Mouse (Mus musculus): ENCODE measurements around the gene Polr3a. TPM values are rescaled to one million over a fixed set of nuclear protein-coding genes. Genes with fewer than 3 reads are reported as not detected.
"Not testable (repeated sequence)": the region's sequence is repeated elsewhere in the genome, so short reads cannot be mapped to it uniquely, and the experiment has no call there.

Gene Polr3a
- total RNA-seq, 2 experiments from 2014 or later: 11.6 to 46.0 TPM

DNA sequence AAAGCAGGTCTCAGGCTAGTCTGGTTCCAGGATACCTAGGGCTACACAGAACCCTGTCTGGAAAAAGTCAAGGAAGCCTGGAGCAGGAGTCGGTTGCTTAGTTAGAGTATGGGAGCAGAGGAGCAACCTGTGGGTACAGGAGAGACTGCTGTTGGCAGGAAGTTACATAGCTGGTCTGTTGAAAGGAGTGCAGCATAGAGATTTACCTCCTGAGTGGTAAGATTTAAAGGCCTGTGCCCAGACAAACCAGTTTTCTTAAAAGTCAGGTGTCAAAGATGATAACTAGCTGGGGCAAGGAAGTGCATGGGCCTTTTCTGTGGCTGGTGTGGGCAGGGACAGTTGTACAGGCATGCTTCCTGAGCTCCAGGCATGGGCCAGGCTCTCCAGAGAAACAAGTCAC lies 10.6 kb upstream of the Polr3a start:
- no peak for ATAC-seq (replicated peaks; ENCODE audit: low FRiP score, low TSS enrichment, poor library complexity, severe bottlenecking)

DNA sequence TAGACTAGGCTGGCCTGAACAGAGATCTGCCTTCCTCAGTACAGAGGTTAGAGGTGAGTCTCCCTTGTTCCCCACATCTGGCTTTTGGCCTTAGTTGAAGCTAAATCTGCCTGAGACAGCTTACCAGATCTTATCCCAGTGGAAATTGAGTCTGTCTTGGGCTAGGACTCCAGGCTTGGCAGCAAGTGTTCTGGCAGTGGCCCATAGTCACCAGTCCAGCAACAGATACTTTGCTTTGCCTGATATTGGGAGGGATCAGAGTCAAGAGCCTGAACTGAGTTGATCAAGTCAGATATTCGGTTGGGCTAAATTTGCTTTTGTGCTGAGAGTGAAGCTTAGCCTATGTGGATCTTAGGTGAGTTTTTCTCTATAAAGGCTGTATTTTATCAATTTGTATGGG lies 9.6 kb upstream of the Polr3a start:
- no peak for ATAC-seq (replicated peaks; ENCODE audit: low FRiP score, low TSS enrichment, poor library complexity, severe bottlenecking)

DNA sequence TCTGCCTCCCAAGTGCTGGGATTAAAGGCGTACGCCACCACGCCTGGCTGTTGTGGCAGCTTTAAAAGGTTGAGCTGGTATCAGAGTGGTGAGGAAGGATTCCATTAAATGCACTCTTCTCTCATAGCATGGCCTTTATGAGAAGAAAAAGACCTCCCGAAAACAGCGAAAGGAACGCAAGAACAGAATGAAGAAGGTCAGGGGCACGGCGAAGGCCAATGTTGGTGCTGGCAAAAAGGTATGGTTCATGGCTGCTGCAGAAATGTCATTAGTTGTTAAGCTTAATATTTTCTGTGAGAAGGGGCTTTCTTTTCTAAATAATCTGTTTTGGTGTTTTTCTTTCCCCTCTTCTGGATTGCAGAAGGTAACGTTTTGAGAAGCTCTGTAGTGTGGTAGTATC lies 6.4 kb upstream of the Polr3a start:
- ATAC-seq (replicated peaks; ENCODE audit: low FRiP score, low TSS enrichment, poor library complexity, severe bottlenecking): no peak

DNA sequence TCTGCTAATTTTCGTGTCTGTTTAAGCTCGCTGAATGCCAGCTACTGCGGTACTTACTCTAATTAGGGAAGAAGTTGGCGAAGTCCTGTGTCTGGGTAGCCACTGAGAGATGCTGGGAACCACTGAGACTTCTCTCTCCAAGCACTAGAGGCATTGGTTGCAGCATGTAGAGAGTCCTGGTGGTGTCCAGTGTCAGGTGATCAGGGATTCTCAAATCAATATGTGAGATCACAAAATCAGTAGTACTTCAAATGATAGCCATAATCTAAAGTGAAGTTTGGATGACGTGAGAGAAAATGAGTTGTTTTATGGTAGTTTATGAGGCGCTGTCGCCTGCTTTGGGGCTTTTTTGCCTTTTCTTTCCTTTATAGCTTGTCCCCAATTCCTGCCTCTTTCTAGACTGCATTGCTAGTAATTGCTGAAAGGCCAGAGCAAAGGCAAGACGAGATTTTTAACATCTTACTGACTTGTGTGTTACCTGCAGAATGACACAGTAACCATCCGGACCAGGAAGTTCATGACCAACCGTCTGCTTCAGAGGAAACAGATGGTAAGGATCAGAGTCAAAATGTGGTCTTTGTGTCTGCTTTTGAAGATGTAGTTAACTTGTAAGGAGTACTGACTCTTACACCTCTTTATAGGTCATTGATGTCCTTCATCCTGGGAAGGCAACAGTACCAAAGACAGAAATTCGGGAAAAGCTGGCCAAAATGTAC lies 4.6 kb upstream of the Polr3a start:
- ATAC-seq (replicated peaks; ENCODE audit: low FRiP score, low TSS enrichment, poor library complexity, severe bottlenecking): no peak

DNA sequence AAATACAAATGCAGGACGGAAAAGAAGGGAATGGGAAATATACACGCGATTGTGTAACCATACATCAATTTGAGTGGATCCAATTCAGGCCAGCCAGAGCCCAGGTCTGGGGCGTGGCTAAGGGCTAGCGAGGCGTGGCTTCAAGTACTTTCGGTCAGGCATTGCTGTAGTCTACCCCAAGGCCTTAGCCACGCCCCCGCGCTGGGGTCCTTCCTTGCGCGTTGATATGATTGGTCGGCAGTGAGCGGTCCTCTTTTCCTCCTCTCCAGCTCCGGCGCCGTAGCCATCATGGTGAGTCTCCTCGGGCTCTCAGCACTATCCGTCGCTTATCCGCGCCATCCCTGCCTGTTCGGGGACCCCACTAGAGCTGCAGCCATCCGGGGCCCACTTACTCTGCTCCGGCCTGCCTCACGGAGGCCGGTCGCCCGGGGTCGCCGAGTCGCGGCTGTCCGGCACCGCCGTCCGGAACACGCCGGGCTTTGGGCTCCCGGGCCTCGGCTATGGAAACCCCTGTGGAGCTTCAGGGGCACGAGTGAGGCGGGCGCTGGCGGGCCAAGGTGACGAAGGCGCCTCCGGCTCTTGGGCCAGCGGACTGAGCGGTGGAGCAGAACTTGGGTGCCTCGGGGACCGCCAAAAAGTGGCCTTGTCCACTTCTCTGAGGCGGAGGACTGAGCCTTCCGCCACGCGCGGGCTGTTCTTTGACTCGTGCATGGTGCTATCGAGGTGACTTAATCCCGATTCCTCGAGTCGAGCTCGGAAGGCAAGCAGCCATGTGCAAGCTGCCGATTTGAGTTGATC lies 3.8 kb upstream of the Polr3a start:
- peak; percentile 81 for ATAC-seq (replicated peaks; ENCODE audit: low FRiP score, low TSS enrichment, poor library complexity, severe bottlenecking)

DNA sequence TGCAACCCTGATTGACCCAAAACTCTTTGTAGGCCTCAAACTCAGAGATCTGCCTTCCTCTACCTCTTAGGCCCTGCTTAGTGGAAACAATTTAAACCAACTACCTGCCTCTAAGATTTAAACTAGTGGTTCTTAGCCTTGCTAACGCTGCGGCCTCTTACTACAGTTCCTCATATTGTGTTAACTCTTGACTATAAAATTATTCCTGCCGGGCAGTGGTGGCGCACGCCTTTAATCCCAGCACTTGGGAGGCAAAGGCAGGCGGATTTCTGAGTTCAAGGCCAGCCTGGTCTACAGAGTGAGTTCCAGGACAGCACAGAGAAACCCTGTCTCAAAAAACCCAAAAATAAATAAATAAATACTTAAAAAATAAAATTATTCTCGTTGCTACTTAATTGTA lies 2.9 kb upstream of the Polr3a start:
- ATAC-seq (replicated peaks; ENCODE audit: low FRiP score, low TSS enrichment, poor library complexity, severe bottlenecking): not testable (repeated sequence)

DNA sequence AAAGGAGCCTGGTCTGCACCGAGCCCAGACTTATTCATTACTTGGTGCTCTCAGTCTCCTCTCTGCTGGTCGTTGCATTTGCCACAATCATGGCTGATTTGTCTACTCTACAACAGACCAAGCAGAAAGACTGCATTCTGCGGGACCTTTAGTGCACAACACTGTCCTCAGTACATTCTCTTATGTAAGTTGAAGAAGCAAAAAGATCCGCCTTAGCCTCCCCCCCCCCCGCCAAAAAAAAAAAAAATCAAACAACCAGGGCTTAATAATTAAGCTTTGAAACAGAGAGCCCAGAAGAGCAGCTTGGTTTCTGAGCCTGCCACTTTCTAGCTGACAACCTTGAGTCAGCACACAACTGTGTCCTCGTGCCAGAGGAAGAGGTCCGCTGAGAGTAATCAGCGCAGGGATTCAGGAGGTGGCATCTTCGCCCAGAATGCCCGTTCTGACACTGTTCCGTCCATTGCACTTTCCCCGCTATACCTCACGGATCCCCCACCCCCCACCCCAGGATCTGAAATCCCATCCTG lies 554 bp downstream of the Polr3a start:
- ATAC-seq (replicated peaks; ENCODE audit: low FRiP score, low TSS enrichment, poor library complexity, severe bottlenecking): peak; percentile 20; the same call in 1 of the 2 replicates

DNA sequence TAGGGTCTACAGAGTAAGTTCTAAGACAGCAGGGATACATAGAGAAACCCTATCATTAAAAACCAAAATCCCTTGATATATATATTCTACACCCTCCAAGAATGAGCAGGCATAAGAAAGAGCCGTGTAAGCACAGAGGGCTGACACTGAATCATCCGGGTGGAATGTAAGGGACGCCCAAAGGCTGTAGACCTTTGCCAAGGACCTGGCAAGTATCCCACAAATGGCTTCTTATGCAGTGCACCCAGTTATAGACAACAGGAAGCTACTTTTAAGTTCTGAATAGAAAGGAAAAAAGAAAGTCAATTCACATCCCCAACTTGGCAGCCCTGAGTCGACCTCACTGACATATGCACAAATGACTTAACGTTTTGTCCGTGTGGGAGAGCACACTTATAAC lies 18.1 kb downstream of the Polr3a start:
- no peak for ATAC-seq (replicated peaks; ENCODE audit: low FRiP score, low TSS enrichment, poor library complexity, severe bottlenecking)

DNA sequence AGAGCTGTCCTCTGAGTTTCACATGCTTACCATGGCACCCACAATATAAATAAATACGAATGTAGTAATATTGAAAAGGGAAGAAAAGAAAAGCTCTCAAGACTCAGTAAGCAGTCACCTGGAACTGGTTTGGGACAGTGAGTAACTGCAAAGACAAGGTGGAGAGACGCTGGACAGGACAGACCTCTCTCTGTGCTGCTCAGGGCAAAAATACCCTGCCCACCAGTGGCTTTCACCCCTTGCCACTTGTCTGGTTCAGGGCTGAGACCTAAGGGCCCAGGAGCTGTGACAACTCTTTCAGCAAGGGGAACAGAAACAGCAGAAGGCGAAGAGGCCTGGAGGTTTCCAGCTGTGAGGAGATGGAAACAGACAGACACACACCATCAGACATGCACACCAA lies 28.7 kb downstream of the Polr3a start:
- no peak for ATAC-seq (replicated peaks; ENCODE audit: low FRiP score, low TSS enrichment, poor library complexity, severe bottlenecking)

DNA sequence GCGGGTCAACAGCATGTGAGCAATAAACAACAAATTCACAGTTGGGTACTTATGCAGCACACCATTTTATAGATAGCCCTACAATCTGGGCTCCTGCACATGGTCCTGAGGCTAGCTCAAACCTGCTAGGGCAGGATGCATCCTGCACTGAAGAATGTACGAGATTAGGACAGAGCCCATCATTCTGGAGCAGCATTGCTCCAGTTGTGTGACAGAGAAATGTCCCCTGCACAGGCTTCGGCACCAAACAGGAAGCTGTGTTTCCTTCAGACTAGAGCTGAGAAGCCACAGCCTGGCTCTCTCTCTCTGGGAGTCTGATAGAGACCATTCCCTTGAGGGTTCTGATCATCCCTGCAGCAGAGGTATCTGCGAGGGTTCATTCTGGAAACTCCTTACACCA lies 43.3 kb downstream of the Polr3a start:
- not testable (repeated sequence) for ATAC-seq (replicated peaks; ENCODE audit: low FRiP score, low TSS enrichment, poor library complexity, severe bottlenecking)

Other genes starting within 250 kb of the Polr3a start
- 0.46 TPM in 1 of 2 replicates, not detected in the other for gene Dlg5, start 241.1 kb downstream of the Polr3a start, total RNA-seq (2014; fragmentation: Nextera tagmentation)
- not detected in 2 replicates for gene Dlg5, start 241.1 kb downstream of the Polr3a start, total RNA-seq (2017)
- not detected in 2 replicates for gene E330034G19Rik, start 193.8 kb downstream of the Polr3a start, total RNA-seq (2014; fragmentation: Nextera tagmentation)
- not detected in 2 replicates for gene E330034G19Rik, start 193.8 kb downstream of the Polr3a start, total RNA-seq (2017)
- gene Rps24, start 67 bp upstream of the Polr3a start, total RNA-seq (2014; fragmentation: Nextera tagmentation): 4,905 and 5,243 TPM in 2 replicates
- 5,044 and 5,586 TPM in 2 replicates for gene Rps24, start 67 bp upstream of the Polr3a start, total RNA-seq (2017)

All from megakaryocyte-erythroid progenitor cell, adult 5-6 weeks (primary cell).